Mouse (Mus musculus): Measurements from ENCODE around the gene Pard3b.

GRCm38 (mm10) chr1:62437493-62437892 lies 798.9 kb downstream of the Pard3b start:
- TF ChIP-seq CTCF (IDR thresholded peaks at IDR 0.05; ENCODE audit: low read depth, low read length): no peak
- no peak for TF ChIP-seq POLR2A (IDR thresholded peaks at IDR 0.05; ENCODE audit: extremely low read depth, insufficient read depth, low read length)

Measured in liver, adult 2 months (tissue).